Mouse (Mus musculus) kidney, adult 2 months (tissue): ENCODE data around the gene Bmpr2.

Experiments used
- CTCF ChIP-seq: fragments of 200-500 bp; conservative IDR thresholded peaks from 2 replicates; pipeline ENCODE4 v1.5.1; 2011; ENCODE audit warnings: low read depth, mild to moderate bottlenecking, control low read depth, low read length, moderate library complexity, mixed read lengths; ENCODE audit not compliant: insufficient read depth, insufficient read length
- POLR2A ChIP-seq: fragments of 200-500 bp; IDR thresholded peaks from one replicate; pipeline ENCODE4 v1.6.1; 2011; ENCODE audit warnings: low read depth, low read length, control low read depth

GRCm38 (mm10) chr1:59923201-59923600 is 160.0 kb downstream of the Bmpr2 start:
- TF ChIP-seq POLR2A (no peak), CTCF (no peak)
